Mouse (Mus musculus) embryonic fibroblast, embryonic 13.5 days (primary cell): ENCODE results near the gene Tmem242.

ENCODE experiments used
- CTCF ChIP-seq: IDR thresholded peaks from 2 replicates; pipeline ENCODE4 v1.5.1; 2011; ENCODE audit warnings: mild to moderate bottlenecking, control low read depth, low read length, moderate library complexity, borderline replicate concordance; ENCODE audit not compliant: insufficient read depth
- POLR2A ChIP-seq: IDR thresholded peaks from 2 replicates; pipeline ENCODE4 v1.6.1; 2011; ENCODE audit warnings: low read depth, mild to moderate bottlenecking, control low read depth, low read length, moderate library complexity

DNA sequence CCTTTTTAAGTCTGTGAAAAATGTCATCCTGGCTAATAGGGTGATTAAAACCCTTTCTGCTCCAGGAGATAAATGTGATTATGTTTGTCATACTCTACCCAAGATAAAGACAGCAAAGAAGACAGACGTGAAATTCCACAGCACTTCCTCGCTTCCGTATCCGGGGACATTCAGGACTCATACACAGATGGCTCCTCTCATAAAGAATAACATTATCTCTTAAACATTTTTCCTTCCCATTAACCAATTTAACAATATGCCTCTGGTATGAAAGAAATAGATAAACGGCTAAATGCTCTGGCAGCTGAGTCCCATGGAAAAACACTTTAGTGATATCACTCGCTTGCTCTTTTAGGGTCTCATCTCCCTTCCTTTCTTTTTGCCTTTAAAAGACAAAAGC is 33.0 kb downstream of the Tmem242 start:
- no peak for TF ChIP-seq CTCF
- TF ChIP-seq POLR2A, result no peak
